Mouse (Mus musculus): Measurements from ENCODE around the gene Arhgef3.

DNA sequence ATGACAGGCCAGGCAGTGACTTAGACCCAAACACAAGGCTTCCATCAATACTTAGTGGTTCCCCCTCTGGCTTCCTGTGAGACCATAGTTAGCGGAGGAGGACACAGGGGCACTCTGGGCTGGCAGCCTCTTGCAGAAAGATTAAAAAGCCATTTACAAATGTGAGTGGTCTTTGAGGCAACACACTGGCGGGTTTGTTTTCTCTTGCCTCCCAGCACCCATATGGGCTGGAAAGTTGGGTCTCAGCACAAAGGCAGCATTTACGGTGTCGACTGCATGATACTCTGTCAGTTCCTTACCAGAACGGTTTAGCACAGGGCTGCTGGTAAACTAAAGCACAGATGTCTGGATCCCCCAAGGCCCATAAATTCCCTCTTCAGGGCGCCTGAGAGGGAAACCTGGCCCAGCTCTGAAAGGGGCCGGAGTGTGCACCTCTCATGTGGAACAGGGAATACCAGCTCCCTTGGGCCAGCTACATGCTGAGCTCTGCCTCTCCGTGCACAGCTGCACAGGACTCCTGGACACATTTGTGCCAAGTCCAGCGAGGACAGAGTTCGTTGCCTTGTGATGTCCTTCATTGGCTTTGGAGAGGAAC is 252.5 kb downstream of the Arhgef3 start:
- TF ChIP-seq CHD2 (IDR thresholded peaks at IDR 0.05; ENCODE audit: low read depth, low read length), result no peak
- TF ChIP-seq HCFC1 (IDR thresholded peaks at IDR 0.05; ENCODE audit: borderline replicate concordance, insufficient read depth, low read length), result no peak
- no peak for TF ChIP-seq MAFK (IDR thresholded peaks at IDR 0.05; ENCODE audit: insufficient read depth, low read depth, low read length)

Data from ES-E14 (cell line).